Mouse (Mus musculus) splenic B cell, adult 2 months (primary cell): ENCODE measurements around the gene Clic6.

Experiments
- DNase-seq: peaks from one replicate; pipeline ENCODE4 v3.0.0-alpha.2; 2011; ENCODE audit warnings: low read depth, low spot score
- H3K27me3 ChIP-seq: 2 replicates; pipeline ENCODE4 v1.6.1; 2012; ENCODE audit warnings: mild to moderate bottlenecking, low read length, moderate library complexity, mixed read lengths; ENCODE audit not compliant: control insufficient read depth, poor library complexity, insufficient read depth, severe bottlenecking
- H3K36me3 ChIP-seq: 2 replicates; pipeline ENCODE4 v1.6.1; 2012; ENCODE audit warnings: mild to moderate bottlenecking, low read length, moderate library complexity, mixed read lengths; ENCODE audit not compliant: control insufficient read depth, poor library complexity, insufficient read depth, severe bottlenecking

Gene Clic6

DNA sequence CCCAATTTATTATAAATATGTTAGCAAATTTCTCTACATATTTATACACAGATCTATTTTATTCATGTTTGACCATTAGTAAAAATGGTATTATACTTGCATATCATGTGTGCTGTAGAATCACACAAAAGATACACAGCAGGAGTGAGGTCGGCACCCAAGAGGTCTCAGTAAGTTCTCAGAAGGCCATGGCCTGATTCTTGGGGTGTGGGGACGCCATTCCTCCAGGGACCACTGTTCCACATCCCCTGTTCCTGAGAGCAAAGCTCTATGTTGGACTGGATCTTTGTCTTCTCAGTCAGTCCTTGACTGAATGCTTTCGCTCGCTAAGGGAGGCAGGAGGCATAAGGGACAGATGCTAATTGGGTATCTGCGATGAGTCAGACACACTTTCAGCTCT lies at the start of gene Clic6:
TSS of gene Clic6 (plus strand) at position 301 of the 400 bp plus-strand sequence.
- H3K27me3 ChIP-seq, result no peaks in the 10 kb centered on the region
- no peaks in the 10 kb centered on the region for H3K36me3 ChIP-seq
- no peak for DNase-seq

DNA sequence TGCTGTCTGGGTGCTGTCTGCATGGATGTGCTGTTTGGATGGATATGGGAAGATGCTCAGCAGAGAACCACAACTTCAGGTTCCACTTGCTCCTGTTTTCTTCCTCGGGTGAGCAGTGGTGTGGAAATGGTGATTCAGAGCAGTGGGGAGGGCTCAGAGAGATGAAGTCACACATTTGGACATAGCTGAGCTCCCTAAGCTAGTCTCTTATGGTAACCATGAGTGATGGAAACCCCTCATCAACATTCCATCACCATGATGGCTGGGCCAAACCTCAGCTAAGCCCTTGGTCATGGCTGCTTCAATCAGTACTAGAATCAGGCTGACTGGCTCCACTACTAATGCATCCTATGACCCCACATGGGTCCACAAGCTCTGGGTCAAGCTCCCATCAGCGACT lies 45.8 kb upstream of the Clic6 start:
- H3K27me3 ChIP-seq, result no peaks in the 10 kb centered on the region
- no peaks in the 10 kb centered on the region for H3K36me3 ChIP-seq
- no peak for DNase-seq

DNA sequence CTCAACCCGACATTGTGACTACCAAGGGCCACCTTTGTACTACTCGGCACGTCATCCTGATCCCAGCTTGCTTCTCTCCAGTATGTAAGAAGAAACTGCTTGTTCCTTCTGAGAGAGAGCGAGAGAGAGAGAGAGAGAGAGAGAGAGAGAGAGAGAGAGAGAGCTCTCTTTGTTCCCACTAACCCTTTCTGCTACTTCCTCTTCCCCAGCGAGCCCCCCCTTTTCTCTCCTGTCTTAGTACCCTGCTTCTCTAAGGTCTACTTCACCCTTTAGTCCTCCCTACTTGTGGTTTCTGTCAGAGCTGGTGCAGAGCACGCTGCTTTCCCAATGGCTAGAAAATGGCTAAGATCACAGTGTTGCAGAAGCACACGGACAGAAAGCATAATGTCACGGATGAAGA lies 45.3 kb upstream of the Clic6 start:
- DNase-seq, result peak; percentile 39
- no peaks in the 10 kb centered on the region for H3K27me3 ChIP-seq
- no peaks in the 10 kb centered on the region for H3K36me3 ChIP-seq

DNA sequence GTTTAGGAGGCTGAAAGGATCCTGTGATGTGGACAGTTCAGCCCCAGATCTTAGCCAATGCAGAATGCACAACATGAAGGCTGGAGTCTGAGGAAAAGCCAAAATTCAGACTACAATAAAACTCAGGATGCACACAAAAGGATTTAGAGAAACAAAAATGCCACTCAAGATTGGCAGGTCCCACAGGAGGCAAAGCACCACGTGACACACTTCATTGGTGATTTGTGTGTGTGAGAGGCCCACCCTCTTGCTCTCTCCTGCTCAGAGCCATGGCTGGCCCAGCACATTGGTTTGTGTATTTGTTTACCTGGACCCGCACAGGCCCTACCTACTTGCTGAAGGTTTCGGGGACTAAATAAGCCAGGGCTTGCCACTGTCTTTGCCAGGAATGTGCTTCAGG lies 44.3 kb upstream of the Clic6 start:
- Histone ChIP-seq H3K27me3 (no peaks in the 10 kb centered on the region), H3K36me3 (no peaks in the 10 kb centered on the region)
- no peak for DNase-seq

DNA sequence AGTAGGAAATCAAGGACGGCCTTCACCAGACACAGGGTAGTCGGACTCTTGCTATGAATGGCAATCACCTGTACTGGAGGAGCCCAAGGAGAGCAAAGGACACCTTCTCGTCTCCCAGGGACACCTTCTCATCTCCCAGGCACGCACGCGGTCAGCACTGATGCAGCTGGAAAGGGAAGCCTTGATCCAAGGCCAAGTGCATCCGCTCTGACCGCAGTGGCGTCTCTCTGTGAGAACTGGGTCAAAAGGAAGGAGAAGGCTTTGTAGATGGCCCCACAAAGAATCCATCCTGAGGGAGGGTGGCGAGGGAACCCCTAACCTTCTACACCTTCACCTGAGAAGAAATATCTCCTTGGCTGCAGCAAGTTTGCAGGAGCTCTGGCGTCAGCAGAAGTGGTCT lies 43.4 kb upstream of the Clic6 start:
- Histone ChIP-seq H3K27me3 (no peaks in the 10 kb centered on the region), H3K36me3 (no peaks in the 10 kb centered on the region)
- DNase-seq, result no peak

DNA sequence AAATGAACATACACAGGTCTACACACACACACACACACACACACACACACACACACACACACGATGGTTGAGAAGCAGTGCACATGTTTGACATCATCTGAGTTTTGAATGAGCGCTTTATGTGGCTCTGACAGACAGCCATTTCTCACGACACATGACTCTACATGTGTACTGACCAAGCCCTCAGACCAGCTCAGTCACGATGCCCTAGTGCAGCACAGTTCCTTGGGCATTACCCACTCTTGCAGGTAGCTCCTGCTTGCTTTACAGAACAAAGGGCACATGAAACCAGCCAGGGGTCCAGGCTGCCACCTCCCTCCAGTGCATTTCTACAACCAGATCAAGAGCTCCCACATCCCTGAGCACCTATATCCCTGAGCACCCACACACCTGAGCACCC lies 42.6 kb upstream of the Clic6 start:
- H3K27me3 ChIP-seq, result no peaks in the 10 kb centered on the region
- no peak for DNase-seq
- no peaks in the 10 kb centered on the region for H3K36me3 ChIP-seq

DNA sequence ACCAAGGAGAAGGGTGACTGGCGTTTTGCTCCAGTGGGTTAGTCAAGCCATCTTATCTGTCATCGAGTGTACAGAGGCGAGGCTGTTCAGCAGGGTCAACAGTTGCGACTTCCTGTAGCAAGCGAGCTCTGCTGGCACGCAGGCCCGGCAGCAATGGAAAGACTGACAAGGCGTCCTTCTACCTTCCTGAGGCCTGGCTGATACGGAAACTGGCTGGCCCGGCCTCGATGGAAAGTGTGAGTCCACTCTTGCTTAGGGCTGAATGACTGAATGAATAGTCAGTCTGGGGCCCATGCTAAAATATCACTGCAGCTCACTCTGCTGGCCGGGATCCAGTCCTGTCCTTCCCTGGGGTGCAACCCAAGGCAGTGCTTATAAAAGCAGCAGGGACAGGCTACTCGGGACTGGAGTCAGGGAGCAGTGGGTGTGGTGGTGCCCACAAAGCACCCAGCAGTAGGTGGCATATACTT lies 41.9 kb upstream of the Clic6 start:
- Histone ChIP-seq H3K36me3 (no peaks in the 10 kb centered on the region), H3K27me3 (no peaks in the 10 kb centered on the region)
- DNase-seq, result peak; percentile 54

DNA sequence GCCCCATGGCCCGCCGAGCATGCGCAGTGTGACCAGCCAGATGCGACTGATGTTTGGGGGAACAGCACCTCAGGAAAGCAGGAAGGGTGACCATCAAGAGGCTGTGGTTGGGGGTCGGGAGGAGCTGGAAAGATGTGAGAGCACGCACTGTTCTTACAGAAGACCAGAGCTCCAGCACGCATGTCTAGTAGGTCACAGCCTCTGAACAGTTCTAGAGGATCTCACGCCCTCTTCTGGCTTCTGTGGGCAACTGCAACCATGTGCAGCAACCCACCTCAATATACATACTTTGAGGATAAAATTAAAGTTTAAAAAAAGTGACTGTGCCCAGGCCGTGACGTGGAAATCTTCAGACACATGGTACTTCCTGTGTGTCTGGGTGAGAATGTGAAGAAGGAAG lies 40.2 kb upstream of the Clic6 start:
- Histone ChIP-seq H3K27me3 (no peaks in the 10 kb centered on the region), H3K36me3 (no peaks in the 10 kb centered on the region)
- peak; percentile 23 for DNase-seq

DNA sequence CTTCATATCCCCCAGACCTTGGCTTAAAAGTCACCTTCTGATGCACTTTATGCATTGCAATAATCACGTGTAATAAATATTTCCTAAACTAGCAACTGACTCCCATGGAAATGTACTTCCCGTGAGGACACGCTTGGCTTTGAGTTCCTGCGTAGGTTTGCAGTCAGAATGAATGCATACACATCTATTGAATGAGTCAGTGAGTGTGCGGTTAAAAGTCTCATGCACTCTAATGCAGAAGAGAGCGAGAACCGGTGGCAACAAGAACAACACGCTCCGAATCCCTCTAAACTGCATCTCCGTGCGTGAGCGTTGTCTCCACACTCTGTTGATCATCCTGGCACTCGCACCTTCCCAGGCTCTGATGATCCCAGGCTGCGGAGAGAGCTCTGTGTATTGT lies 36.5 kb upstream of the Clic6 start:
- DNase-seq, result no peak
- Histone ChIP-seq H3K36me3 (no peaks in the 10 kb centered on the region), H3K27me3 (no peaks in the 10 kb centered on the region)

DNA sequence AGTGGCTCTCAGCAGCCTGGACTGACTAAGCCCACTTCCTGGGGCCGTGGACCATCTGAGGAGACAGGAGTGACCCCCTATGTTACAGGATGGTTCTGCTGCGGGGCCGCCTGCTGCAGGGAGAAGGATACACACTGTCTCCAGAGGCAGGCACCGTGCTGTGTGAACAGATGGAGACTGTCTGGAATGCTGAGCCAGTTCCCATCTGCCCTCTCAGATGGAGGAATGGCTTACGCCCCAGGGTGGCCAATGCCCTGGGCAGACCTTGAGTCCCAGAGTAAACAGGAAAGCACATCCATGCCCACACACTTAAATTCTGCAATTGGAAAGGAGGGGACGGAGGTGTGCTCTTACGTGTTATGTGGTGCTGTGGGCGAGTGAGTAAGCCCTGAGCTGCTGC lies 35.2 kb upstream of the Clic6 start:
- H3K36me3 ChIP-seq, result no peaks in the 10 kb centered on the region
- H3K27me3 ChIP-seq, result no peaks in the 10 kb centered on the region
- DNase-seq, result no peak

DNA sequence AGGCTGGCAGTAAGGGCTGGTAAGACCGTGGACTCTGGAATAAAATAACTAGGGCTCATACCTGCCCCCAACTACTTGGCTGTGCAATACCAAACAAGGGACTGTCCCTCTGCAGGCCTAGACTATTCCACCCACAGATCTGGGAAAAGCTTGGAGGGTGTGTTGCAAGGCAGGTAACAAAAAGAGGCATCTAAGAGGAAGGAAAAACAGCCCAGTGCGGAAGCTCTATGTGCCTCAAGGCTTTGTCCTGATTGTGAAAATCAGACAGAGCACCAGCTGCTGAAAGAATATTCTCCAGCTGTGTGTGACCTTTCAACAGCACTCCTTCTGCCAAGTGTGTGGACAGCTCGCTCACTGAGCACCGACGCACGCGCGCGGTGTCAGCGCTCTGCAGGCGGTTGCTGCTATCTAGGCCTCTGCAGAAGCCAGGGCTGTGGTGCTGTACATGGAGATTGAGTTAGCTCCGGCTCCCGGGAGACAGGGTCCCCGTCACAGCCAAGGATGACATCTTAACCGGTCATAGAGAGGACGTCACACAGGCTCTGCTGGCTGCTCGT lies 33.9 kb upstream of the Clic6 start:
- no peak for DNase-seq
- no peaks in the 10 kb centered on the region for H3K27me3 ChIP-seq
- no peaks in the 10 kb centered on the region for H3K36me3 ChIP-seq

DNA sequence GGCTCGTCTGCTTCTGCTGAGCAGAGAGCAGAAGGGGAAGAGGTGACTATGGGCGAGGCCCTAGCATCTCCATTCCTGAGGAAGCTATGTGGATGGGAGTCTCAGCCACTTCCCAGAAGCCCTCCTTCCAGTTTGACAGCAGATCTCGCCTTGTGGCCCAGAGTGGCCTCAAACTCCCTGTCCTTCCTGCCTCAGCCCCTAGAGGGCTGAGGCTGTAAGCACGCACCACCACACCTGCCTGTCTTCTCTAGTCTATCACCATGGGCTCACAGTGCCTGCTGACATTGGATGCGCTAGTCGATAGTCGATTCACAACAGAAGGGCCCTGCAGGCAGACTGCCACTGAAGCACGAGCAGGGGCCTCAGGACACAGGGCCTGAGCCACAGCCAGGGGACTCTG lies 32.9 kb upstream of the Clic6 start:
- no peak for DNase-seq
- H3K36me3 ChIP-seq, result no peaks in the 10 kb centered on the region
- no peaks in the 10 kb centered on the region for H3K27me3 ChIP-seq

DNA sequence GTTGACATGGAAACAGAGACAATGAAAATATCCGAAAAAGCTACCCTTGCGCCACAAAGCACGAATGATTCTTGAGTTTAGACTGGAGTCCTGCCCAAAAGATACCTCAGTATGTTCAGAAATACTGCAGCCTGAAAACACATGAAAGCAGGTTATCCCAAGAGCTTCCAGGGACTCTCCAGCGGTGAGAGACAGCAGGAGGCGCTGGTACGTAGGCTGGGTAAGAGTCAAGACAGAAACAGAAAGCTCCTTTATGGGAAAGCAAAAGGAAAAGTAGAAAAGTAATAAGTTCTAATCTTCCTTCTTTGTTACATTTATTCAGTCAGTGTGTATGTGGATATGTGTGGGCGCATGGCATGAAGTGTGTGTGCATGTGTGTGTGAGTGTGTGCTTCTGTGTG lies 31.5 kb upstream of the Clic6 start:
- Histone ChIP-seq H3K27me3 (no peaks in the 10 kb centered on the region), H3K36me3 (no peaks in the 10 kb centered on the region)
- DNase-seq, result no peak

DNA sequence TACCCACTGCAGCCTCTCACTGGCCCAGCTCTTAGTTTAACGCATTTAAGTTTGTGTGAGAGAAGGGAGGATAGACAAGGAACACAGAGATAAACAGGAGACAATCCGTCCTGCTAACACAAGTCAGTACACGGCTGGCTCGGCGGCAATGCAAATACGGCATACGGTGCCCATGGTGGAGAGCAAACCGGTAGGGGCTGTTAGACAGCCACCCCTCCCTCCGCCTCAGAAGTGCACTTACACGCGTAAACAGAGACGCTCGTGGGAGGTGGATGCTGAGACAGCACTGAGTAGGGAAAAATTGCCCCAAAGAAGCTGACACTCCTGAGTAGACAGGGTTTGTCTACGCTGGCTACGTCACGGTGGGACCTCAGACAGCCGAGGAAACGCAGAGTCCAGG lies 31.0 kb upstream of the Clic6 start:
- Histone ChIP-seq H3K36me3 (no peaks in the 10 kb centered on the region), H3K27me3 (no peaks in the 10 kb centered on the region)
- DNase-seq, result no peak

DNA sequence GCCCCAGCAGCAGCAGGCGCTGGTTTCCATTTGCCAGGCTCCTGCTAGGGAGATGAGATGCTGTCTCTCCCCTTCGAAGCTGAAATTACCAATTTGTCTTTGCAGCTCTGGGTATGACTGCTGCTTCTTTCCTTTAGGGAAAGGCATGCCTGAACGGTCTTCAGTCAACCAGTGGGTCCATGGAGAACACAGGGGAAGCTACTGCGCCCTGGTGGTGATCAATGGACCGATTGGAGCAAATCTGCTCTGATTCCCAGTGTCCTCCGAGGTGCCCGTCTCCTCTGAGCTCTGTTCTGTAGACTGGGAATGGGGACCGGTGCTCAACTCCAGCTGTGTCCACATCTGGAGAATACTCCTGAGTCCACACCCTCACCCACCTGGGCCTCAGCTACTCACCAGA lies 30.0 kb upstream of the Clic6 start:
- Histone ChIP-seq H3K36me3 (no peaks in the 10 kb centered on the region), H3K27me3 (no peaks in the 10 kb centered on the region)
- DNase-seq, result no peak

DNA sequence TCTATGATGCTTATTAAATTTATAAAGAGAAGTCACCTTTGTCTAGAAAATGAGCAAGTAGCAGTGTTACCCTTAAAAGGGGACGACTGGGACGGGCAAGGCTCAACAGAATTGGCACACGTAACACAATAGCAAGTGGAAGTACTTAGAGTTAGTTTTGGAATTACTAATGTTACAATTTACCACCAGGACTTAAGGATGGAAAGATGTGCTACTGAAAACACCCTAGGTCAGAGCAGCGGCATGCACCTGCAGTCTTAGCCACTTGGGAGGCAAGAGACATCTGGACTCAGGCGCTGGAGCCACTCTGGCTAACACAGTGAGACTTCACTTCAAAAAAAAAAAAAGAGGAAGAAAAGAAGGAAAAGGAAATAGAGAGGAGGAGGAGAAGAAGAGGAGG lies 29.6 kb upstream of the Clic6 start:
- Histone ChIP-seq H3K27me3 (no peaks in the 10 kb centered on the region), H3K36me3 (no peaks in the 10 kb centered on the region)
- no peak for DNase-seq
